Mouse (Mus musculus) testis, postnatal 14 days (tissue): Measurements from ENCODE around the gene Gins2.

Source experiments
- DNase-seq: peaks from one replicate; pipeline ENCODE4 v3.0.0; 2021; ENCODE audit warnings: low spot score

Gins2 gene

DNA sequence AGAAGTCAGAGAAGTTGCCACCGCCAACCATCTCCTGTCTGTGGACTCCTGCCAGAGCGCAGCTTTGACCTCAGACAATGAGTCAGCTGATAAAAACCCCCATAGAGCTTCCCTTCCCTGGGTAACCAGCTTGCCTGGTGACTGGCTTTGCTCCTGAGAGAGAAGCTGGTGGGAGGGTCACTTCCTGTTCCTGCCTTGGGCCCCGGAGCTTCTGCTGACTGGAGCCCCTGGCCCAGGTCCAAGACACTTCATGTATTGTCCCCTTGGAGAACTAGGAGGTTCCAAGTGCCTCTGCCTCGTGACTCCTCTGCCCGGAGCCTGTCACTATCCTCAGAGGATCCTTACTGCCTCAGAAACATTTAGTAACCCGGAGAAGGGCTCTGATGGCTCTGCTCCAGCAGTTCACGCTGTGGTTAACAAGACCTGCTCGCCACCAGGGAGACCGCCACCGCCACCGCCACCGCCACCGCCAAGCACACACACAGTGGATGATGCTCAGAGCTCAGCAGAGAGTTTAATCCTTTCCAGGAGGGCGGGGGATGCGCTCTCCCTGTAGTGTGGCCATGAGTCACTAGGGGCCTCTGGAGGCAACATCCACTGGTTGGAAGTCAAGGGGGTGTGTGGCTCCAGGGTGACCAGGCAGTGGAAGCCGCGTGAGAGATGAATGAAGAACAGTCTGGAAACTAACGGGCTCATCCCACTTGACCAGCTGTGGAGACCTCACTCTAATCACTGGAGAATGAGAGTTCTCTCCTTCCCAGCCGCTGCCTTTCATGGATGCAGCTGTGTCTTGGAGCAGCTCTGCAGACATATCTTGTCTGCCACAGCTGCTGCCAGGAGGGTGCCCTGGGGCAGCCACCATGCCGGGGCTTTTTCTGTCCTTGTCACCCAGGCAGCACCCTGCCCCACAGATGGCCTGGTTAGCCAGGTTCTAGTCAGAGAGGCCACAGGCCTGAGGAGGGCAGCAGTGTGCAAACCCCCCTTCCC is 25.0 kb downstream of the Gins2 start:
- peak; percentile 75 for DNase-seq

DNA sequence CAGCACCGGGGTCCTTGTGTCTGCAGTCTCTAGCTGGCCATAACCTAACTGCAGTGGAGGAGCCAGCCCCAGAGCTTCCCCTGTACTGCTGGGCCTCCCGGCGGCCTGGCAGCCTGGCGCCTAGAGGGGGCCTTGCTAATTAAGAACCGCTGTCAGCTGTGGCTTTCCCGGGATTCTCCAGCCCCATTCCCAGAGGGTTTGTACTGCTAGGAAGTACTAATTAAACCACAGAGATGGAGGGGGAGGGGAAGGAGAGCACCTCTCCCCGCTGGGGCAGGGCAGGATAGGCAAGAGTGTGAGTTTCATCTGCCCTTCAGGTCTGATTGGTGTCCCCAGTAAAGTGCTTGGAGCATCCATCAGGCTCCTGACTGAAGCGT is 25.8 kb downstream of the Gins2 start:
- DNase-seq = no peak

DNA sequence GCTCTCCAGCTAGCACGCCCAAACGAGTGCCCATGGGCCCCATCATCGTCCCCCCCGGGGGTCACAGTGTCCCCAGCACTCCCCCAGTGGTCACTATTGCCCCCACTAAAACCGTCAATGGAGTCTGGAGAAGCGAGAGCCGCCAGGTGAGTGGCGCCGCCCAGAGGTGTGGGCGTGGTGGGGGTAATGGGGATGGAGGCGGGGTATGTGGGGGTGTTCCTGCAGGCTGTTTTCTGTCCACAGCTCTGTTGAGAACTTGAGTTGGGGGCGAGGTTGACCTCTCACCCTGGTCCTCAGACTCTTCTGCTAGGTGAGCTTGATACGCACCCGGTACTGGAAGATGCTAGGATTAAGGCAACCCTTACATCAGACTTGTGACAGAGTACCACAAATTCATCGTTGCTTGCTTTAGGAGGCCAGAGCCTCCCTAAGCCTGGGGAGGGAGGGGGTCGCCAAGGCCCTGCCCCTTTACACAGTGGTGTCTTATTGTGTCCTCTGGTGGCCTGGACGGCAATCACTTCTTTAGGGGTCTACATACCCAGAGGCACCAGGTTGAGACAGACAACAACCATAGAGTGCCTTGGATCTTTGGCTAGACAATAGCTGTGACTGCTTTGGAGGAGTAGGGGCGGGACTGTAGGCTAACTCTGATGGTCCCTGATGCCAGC is 26.3 kb downstream of the Gins2 start:
- no peak for DNase-seq

DNA sequence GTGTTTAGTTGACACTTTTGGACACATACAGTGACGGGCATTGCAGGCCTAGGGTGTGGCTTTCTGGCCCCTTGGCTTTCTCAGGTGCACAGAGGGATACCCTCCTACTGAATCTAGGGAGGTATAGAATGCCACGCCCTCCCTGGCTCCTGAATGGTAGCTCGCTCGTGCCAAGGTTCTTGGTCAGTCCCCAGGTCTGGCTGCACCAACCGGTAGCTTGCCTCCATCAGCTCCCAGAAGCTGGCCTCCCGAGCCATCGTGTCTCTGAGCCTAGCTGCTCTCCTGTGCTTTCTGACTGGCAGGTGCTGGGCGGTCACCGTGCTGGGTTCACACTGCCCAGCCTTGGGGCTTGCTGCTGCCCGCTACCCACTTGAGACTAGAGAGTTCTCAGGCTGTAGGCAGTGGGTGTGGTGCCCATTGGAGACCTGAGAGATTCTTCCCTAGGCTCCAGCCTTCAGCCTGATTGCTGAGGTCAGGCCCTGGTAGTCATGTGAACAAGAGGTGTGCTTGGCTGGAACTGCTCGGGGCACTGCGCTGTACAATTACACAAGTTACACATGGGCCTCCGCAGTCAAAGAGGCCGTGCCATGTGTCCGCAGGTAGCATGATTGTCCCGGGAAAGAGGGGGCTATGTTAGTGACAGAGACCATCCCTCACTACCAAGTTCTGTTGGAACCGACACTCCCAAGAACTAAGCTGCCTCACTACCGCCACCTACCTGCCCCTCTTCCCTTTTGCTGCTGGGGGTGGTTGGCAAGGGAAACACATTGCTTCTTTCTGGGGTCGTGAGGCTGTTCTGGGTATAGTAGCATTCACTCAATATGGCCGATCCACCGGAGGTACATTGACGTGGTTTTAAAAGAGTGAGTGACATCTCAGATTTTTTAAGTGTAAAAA is 27.3 kb downstream of the Gins2 start:
- DNase-seq = no peak

DNA sequence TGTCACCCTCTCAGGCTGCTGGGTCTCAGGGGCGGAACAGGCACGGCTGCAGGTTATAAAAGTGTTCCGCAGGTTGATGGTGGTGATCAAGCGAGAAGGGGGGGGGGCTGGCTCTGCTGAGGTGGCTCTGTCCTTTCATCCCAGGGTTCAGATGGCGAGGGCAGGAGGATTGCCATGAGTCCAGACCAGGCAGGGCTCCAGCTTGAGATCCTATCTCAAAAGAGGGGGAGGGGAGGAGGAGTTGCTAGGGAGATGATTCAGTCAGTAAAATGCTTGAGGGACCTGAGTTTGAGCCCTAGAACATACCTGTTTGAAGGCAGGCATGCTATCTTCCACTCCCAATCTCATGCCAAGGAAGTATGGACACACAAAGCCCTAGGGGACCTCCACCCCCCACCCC is 28.6 kb downstream of the Gins2 start:
- no peak for DNase-seq

DNA sequence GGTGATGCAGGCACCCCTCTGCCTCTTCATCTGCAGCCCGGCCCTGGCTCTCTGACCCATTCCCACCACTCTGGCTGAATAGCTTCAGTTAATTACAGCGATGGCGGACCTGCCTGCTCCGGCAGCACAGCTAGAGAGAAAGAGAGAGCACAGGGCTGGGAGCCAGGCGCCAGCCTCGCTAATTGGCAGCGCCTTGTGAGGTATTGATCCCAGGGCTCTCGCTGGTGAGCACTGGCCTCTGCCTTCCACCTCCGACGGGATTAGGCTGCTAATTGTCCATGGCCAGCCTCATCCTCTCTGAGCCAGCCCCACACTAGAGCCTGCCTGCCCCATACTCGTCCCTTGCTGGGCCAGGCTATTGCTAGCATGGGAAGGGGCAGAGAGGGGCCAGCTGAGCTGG is 29.4 kb downstream of the Gins2 start:
- DNase-seq = no peak

DNA sequence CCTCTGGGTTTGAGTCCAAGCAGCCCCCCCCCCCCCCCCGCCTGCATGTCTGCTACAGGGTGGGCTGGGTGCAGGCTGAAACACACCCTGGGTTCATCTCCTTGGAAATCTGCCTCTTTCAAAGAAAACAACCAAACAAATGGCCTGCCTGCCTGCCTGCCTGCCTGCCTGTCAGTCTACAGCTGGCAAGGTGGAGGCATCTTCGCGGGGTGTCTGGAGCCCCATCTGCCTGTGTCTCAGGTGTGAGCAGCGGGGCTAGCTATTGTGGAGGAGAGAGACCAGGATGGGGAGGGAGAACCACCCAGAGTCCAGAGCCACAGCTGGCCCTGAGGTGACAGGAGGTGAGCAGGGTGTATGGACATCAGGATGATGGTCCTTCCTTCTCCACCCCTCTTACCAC is 30.9 kb downstream of the Gins2 start:
- DNase-seq = no peak

DNA sequence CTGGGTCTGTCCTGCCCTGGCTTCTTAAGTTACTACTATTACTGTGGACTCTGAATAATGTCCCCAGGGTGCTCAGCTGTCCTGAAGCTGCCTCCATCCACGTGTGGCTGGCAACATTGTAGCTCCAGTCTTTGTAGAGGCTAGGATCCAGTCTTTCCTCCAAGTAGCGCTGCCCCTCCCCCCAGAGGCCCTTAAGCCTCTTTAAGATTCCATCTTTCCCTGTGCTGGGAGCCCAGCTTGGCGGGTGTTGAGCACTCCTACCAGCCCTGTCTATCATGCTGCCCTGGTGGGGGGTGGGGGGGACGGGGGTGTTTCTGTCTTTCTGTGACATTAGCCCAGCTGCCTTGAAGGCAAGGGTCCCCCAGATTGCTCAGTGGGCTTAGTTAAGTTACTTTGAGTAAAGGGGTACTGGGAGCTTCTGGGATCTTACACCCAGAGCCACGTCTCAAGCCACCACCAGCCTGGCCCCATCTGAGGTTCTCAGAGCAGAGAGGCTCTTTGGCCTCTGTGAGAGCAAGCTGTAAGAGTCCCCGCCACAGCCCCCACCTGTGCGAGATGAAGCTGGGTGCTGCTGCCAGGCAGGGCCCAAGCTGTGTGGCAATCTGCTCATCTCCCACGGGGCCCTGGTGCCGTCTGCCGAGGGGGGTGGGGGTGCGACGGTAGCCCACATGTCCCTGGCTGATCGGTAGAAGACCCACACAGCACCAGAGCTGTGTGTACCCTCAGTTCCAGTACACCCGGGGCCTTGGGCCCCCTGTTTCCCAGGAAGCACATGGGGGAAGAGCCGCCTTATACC is 31.7 kb downstream of the Gins2 start:
- DNase-seq = peak; percentile 87

DNA sequence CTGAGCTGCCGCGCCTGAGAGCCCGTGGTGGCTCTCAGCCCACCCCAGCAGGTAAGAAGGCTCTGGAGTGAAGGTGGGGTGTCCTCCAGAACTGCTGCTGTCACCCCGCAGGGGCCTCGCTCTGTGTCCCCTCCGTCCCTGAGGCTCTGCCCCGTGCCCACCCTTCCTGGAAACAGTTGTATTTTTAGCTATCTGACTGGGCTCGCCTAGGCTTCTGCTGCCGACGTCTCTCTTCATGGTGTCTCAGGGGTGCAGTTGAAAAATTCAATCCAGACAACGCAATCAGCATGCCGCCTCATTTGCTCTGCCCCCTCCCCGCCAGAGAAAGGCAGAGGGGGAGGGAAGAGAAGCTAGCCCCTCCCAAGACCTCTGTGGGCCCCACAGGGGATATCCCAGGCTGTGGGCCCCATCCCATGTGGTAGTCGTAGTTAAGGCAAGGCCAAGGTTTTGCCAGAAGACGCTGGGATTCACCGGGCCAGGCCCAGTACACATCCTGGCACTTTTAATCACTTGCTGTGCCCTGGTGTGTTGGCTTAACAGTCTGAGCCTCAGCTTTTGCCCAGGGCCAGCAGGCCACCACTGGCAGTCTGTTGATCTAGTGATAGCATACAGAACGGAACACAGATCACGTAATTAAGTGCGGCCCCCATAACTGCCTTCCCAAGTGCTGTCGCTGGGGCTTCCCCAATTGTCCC is 32.8 kb downstream of the Gins2 start:
- DNase-seq = no peak

DNA sequence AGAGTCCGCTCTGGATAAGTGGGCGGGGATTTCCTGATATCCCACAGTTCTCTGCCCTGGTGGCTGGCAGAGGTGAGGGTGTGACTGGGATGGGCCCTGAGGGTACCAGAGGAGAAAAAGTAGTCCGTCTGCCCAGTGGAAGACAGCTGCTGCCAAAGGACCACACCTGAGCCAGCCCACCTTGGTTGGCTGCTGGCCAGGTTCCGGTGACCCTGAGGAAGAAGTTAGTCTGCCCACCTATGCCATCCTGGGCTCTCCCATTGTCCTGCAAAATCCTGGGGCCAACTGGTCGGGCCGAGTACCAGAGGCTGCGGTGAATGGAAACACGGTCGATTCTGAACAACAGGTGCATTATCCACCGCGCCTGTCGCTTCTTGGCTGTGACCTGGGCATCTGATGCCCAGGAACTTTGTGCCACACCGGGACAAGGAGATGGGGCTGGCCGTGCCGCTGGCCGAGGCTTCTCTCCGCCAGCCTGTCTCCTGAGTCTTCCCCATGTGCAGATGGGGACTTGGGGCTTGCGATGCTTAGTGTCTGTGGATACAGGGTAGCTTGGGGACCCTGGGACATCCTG is 34.6 kb downstream of the Gins2 start:
- no peak for DNase-seq

DNA sequence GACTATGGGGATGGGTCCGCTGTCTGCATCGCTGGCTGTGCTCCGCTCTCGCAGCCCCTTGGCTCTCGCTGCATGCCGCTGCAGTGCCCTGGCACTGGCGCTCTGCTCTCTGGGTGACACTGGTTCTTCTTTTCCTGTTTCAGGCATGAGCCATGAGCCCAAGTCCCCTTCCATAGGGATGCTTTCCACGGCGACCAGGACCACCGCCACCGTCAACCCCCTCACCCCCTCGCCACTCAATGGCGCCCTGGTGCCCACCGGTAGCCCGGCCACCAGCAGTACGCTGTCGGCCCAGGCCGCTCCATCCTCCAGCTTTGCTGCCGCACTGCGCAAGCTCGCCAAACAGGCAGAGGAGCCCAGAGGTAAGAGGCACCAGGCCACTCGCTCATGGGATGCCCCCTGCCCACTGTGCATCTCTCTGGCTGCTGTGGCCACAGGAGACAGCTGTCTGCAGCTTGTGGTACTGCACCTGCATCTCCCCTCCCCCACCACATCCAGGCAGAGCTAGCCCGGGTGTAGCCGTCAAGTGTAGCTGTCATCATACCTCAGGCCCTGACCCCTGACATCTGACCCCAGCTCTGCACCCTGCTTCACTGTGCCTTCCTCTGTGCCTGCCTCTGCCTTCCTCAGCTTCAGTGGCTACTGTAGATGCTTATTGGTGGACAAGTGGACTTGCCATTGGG is 35.5 kb downstream of the Gins2 start:
- DNase-seq = no peak

DNA sequence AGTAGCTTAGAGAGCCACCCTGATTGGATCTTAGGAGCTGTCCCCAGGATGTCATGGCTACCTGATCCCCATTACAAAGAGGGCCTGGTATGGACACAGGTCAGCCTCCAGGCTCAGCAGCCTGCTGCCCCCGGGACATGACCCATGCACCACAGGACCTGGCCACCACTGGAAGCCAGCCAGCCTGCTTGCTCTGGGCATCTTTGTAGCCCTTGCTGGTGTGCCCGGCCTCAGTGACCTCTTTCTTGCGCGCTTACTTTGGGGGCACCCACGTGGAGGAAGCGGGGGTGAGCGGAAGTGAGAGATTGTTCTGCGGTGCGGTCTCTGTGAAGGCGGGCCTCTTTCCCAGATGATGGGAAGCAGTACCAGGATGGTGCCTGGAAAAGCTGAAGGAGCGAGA is 36.6 kb downstream of the Gins2 start:
- no peak for DNase-seq

DNA sequence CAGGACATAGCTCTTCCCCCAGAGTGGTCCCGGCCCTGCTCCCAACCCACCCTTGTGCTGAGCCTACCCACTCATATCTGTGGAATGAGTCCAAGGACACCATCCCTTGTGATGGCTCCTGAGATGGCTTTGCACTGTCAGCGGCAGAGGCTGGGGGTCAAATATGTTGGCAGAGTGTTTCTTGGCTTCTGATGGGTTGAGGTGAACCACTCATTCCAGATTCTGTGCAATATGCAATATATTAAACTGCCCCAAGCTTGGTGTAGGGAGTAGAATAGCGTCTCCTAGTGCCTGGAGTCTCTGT is 37.5 kb downstream of the Gins2 start:
- DNase-seq = no peak

DNA sequence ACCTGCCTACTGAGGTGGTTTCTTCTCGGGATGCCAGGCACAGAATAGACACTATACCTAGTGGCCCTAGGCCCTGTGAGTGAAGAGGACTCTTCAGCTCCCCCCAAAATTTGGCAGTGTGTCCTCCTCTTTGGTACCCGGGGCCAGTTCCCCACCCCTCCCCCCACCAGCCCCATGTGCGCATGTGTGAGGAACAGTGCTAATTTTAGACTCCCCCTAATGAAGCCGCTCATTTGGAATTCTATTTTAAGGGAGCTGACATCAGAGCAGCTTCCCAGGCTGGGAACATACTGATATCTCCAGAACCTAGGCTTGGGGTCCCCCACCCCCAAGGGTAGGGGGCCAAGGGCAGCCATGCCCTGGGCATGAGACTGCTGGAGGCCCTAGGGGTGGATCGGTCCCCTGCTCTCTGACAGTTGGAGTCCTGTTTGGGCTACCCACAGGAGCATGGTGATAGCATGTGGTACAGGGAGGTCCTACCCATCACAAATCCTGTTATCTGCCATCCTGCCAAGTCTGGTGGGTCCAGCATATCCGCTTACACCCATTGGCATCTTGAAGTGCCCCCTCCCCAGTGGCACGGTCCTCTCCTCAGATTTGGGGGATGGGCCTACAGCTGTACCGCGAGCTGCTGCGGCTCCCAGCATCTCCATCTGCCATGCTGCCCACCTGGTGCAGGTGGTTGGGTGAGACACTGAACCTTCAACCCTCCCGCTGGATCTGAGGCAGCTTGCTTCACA is 38.0 kb downstream of the Gins2 start:
- DNase-seq = no peak

DNA sequence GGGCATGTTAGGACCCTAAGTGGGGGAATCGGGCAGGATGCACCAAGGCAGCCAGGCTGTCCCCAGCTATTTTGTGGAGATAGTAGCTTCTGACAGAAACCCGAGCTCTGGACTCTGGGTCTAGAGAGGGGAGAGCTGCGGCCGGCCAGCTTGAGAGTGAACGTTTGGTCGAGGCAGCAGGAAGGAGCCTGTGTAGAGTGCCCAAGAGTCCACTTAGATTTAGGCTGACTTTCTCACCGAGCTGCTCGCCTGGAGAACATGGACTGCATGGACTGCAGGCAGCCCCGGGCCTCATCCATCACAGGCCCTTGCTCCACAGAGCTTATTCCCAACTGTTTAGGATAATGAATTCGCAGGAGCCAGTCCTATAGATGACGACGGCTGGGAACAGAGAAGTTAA is 38.7 kb downstream of the Gins2 start:
- DNase-seq = no peak

DNA sequence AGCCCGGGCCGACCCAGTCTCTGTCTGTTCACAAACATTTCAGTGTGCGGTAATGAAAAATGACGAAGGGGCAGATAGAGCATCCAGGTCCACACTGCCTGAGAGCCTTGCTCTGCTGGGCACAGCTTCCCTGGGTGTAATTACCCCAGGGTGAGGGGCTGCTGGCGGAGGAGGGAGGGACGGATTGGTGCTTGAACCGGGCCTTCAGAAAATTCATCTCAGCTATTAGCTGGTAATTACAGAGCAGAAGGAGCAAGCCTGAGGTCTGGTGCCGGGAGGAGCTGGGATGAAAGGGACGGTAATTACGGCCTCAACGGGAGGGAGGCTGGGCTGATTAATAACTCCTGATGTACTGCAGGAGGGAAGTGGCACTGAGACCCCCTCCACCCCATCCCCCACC is 39.2 kb downstream of the Gins2 start:
- no peak for DNase-seq

DNA sequence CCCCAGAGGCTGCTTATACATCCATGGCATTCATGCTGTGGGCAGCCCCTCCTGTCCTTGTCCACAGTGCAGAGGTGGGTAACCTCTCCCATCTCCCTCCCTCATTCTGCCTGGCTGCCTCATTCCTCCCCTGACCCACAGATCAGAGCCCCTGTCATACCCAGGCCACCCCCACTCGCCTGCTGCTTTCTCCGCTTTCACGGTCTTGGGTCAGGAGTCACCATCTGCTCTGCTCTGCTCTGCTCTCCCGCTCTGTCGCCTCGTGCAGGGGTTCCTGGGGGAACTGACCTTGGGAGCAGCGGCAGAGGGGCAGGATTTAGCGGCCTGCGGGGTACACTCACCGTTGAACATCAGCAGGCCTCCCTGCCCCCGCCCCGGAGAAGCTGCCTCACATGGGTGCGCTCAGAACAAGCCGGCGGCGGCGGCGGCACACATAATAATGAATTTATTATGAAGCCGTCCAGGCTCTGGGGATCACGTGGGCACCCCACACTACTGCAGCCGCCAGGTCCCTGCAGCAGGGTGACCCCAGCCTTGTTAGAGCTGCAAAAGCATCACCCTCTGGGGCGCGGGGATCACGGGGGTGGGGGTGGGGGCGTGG is 39.7 kb downstream of the Gins2 start:
- DNase-seq = no peak

DNA sequence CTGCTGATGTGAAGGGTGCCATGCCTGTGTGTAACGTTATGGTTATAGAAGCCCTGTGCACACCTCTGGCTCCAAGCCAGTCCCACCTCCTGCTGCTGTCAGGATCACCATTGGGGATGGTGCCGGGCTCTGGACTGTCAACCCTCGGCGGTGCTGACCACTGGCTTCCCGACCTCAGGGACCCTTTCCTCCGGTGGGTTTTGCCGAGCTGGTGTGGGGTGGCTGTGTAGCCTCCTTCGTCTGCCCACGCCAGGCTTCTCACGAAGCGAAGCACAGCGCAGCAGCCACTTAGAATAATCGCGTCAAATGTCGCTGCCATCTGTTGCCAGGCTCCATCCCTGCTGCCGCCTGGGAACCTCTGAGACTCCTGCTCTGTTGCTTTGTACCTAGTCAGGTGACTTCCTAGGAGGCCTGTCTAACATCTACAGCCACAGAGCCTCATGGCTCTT is 40.8 kb downstream of the Gins2 start:
- DNase-seq = no peak

DNA sequence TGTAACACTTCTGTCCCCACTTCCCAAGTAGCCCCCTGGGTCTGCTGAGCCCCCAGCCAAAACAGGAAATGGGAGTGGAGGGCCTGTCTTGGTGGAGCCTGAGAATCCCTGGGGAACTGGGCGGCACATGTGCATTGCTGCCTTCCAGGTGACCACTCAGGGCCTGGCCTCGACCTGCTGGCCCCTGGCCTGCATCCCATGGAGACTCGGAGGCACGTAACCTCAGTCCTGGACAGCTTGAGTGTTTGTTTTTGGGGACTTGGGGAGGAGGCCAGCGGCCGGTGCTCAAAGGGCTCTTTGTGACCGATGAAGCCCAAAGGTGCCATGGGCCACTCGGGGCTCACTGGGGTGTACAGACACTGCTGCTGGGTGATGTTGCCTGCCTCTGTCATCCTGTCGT is 41.5 kb downstream of the Gins2 start:
- no peak for DNase-seq
